Mouse (Mus musculus): ENCODE data around the gene Mcf2l.

- no peak for TF ChIP-seq GATA1 (IDR thresholded peaks at IDR 0.05; ENCODE audit: borderline replicate concordance, low read length)
- no peak for TF ChIP-seq FLI1 (IDR thresholded peaks at IDR 0.05; ENCODE audit: low read length)
Observed at GRCm38 (mm10) chr8:12928931-12929330, 55.3 kb downstream of the Mcf2l start.

All from megakaryocyte, embryonic 14.5 days (primary cell).